Mouse (Mus musculus) limb, embryonic 11.5 days (tissue): ENCODE measurements around the gene Ddb2. TPM values are rescaled to one million over a fixed set of nuclear protein-coding genes. Genes with fewer than 3 reads are reported as not detected.

Experiments used
- ATAC-seq: fragments of 200-750 bp; cut with Nextera tagmentation; 2 replicates; pipeline ENCODE4 v1.8.0; 2017; ENCODE audit warnings: low read depth; ENCODE audit not compliant: insufficient number of reproducible peaks, low FRiP score, low TSS enrichment
- DNase-seq: peaks from one replicate; pipeline ENCODE4 v3.0.0-alpha.2; 2015; ENCODE audit warnings: low spot score
- H3K27ac ChIP-seq: fragments of 300-500 bp; sonication (generic); replicated peaks from 2 replicates; pipeline ENCODE4 v1.5.1; 2014; ENCODE audit warnings: low read depth, mild to moderate bottlenecking, low read length
- H3K27me3 ChIP-seq: fragments of 300-500 bp; sonication (generic); 2 replicates; pipeline ENCODE4 v1.6.1; 2014; ENCODE audit warnings: mild to moderate bottlenecking, low read length, mixed read lengths; ENCODE audit not compliant: control insufficient read depth, insufficient read depth
- H3K36me3 ChIP-seq: fragments of 300-500 bp; sonication (generic); 2 replicates; pipeline ENCODE4 v1.6.1; 2014; ENCODE audit warnings: mild to moderate bottlenecking, low read length, moderate library complexity, mixed read lengths; ENCODE audit not compliant: control insufficient read depth, insufficient read depth
- H3K4me1 ChIP-seq: fragments of 300-500 bp; sonication (generic); 2 replicates; pipeline ENCODE4 v1.6.1; 2014; ENCODE audit warnings: low read length, mixed read lengths; ENCODE audit not compliant: control insufficient read depth, insufficient read depth
- H3K4me2 ChIP-seq: fragments of 300-500 bp; sonication (generic); 2 replicates; pipeline ENCODE4 v1.6.1; 2014; ENCODE audit warnings: low read depth, mild to moderate bottlenecking, moderate library complexity; ENCODE audit not compliant: severe bottlenecking
- H3K4me3 ChIP-seq: fragments of 300-500 bp; sonication (generic); 2 replicates; pipeline ENCODE4 v1.5.1; 2014; ENCODE audit warnings: low read depth, low read length
- H3K9ac ChIP-seq: fragments of 300-500 bp; sonication (generic); 2 replicates; pipeline ENCODE4 v1.6.1; 2014; ENCODE audit warnings: mild to moderate bottlenecking, low read length
- H3K9me3 ChIP-seq: fragments of 300-500 bp; sonication (generic); 2 replicates; pipeline ENCODE4 v1.6.1; 2016; ENCODE audit warnings: low read length; ENCODE audit not compliant: control insufficient read depth
- WGBS: fragments of 180-500 bp; shearing (Covaris S2); extraction: QIAGEN DNeasy Blood & Tissue Kit; methylation state at CpG from one replicate; pipeline ENCODE4 v1.1.7; 2014; 5-methylcytosine and 5-hydroxymethylcytosine counted together
- polyA plus RNA-seq: library from polyadenylated mRNA; unstranded; fragments of >200 nt; fragmentation: Nextera tagmentation; extraction: Ambion mirVana; gene quantifications from 2 replicates; pipeline ENCODE4 v1.2.1, GENCODE M21; 2014

Ddb2 gene
- polyA plus RNA-seq, 1 experiment from 2014 or later: 18.5 TPM

DNA sequence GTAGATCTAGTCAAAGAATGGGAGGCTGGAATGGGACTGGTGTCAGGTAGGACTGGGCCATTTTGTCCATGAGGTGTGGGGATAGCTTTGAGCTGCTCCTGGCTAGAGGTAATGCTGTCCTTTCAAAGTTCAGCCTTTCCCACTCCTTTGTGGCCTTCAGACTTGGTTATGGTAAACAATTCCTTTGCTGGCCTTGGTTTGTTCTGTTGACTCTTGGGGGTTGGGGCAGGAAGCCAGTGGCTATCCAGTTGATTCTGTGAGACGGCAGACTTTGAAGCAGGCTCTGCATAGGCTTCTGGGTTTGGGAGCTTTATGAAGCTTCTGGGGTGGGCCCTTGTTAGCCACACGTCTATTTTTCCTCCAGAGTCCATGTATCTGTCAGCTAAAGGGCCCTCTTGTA lies 31.9 kb upstream of the Ddb2 start:
- Histone ChIP-seq H3K27ac (no peak overlapping the region), H3K4me1 (peaks cover 8% of the 10 kb centered on the region), H3K27me3 (no peaks in the 10 kb centered on the region), H3K36me3 (peaks cover 32% of the 10 kb centered on the region), H3K4me2 (no peak overlapping the region), H3K9me3 (no peaks in the 10 kb centered on the region), H3K9ac (no peak overlapping the region), H3K4me3 (no peak overlapping the region)
- WGBS: 80% methylated on average over 2 of the region's 2 CpGs
- ATAC-seq (no peak), DNase-seq (no peak)

DNA sequence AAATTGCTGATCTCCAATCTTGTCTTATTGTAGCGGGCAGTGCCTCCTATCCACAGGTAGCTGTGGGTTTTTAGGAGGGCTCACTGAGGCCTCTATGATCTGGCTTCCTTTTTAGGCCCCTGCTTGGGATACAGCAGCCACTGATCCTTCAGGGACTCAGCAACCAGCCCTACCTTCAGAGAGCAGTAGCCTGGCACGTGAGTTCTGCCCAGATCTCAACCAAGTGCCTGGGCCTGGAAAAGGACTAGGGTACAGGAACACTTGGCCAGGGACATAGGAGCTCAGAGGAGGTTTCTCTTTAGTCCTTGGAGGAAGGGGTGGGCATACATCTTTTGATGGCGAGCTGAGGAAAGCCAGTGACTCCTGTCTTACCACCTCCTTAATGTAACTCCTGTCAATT lies 31.3 kb upstream of the Ddb2 start:
- H3K9me3 ChIP-seq: no peaks in the 10 kb centered on the region
- no peak overlapping the region for H3K9ac ChIP-seq
- no peaks in the 10 kb centered on the region for H3K27me3 ChIP-seq
- H3K4me3 ChIP-seq: no peak overlapping the region
- H3K4me1 ChIP-seq: peaks cover 8% of the 10 kb centered on the region
- H3K27ac ChIP-seq: no peak overlapping the region
- no peak overlapping the region for H3K4me2 ChIP-seq
- 96% methylated on average over 3 of the region's 3 CpGs for WGBS
- ATAC-seq (no peak), DNase-seq (no peak)
- peaks cover 31% of the 10 kb centered on the region for H3K36me3 ChIP-seq

DNA sequence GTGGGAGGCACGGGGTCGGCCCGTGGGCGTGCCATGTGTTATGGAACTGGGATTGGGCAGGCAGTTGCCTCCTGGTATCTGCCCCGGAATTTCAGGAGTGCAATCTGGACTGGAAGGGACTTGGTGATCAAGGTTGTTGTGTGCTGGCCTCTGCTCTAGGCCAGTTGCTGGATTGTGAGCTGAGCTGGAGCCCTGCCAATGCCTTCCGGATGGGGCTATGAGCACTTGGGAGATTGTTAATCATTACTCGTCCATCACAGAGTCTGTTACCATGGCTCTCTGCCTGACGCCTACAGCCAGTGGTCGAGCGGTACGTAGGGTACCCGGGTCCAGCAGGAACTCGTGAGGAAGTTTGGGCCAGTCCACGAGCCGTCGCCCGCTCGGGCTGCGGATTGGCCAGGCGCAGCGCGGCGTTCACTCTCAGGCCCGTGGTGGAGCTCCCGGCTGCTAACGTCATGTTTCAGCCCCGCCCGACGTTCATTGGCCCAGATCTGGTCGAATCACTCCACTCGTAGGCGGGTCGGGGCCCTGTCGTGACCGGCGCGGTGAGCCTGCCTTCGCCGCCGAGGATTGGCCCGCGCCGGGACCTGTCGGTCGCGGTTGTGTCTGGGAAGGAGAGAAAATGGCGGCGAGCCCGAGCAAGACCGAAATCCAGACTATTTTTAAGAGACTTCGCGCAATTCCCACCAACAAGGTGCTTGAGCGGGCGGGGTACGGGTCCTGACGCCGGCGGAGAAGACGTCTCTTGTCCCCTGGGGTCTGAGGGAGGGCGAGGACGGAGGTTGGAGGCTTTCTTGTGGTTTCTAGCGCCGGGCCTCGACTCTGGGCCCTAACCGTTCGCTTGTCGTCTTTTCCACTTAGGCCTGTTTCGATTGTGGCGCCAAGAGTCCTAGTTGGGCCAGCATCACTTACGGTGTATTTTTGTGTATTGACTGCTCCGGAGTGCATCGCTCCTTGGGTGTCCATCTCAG lies 28.2 kb upstream of the Ddb2 start, which contains the start of gene Arfgap2:
Arfgap2 (plus strand) TSS at position 264 of the 971 bp plus-strand sequence.
- DNase-seq (peak; percentile 98), ATAC-seq (peak; percentile 98)
- Histone ChIP-seq H3K4me2 (peak within 1 kb of the TSS; percentile 65), H3K36me3 (peaks cover 29% of the 10 kb centered on the region), H3K4me3 (peak within 1 kb of the TSS; percentile 92), H3K4me1 (peaks cover 8% of the 10 kb centered on the region), H3K27me3 (no peaks in the 10 kb centered on the region), H3K27ac (peak within 1 kb of the TSS; percentile 87), H3K9me3 (no peaks in the 10 kb centered on the region), H3K9ac (peak within 1 kb of the TSS; percentile 94)
- WGBS: 2% methylated on average over 72 of the region's 72 CpGs

DNA sequence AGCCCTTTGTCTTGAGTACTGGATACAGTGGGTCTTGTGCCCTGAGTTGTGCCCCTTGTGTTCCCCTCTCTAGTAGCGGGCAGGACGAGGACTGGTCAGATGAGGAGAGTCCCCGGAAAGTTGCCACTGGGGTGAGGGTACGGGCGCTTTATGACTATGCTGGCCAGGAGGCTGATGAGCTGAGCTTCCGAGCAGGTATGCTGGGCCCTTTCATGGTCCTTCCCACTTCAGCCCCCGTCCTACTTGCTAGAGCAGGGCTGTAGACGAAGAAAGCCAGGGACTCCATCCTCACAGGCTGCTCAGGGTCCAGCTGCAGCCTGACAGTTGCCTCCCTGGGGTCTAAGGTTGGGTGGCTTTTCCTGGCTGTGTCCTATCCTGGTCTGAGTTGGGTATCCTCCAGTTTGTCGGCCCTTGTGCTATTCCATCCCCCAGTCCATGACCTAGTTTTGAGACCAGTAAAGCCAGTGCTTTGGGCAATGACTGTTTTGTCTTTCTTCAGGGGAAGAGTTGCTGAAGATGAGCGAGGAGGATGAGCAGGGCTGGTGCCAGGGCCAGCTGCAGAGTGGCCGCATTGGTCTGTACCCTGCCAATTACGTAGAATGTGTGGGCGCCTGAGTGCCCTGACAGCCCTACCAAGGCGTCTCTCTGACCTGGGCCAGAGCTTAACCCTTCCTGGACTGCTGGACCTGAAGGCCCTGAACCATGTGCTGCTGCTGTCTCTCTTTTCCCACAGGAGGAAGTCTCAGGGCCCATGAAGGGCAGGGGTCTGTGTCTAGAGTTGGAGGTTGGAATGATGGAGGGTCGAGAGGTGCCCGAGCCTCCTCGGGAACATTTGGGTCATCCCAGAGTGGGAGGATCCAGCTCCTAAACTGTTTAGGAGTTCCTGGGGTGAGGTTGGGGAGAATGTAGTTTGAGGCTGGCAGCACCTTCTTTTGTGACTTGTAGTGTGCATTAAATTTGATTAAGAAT lies 27.2 kb upstream of the Ddb2 start:
- Histone ChIP-seq H3K27ac (peak overlapping the region; percentile 87), H3K4me3 (peak overlapping the region; percentile 92), H3K36me3 (peaks cover 21% of the 10 kb centered on the region), H3K27me3 (no peaks in the 10 kb centered on the region), H3K9ac (peak overlapping the region; percentile 55), H3K9me3 (no peaks in the 10 kb centered on the region), H3K4me1 (peaks cover 8% of the 10 kb centered on the region), H3K4me2 (peak overlapping the region; percentile 65)
- DNase-seq (no peak), ATAC-seq (peak; percentile 5; the same call in 1 of the 2 replicates)
- WGBS: 88% methylated on average over 17 of the region's 17 CpGs

DNA sequence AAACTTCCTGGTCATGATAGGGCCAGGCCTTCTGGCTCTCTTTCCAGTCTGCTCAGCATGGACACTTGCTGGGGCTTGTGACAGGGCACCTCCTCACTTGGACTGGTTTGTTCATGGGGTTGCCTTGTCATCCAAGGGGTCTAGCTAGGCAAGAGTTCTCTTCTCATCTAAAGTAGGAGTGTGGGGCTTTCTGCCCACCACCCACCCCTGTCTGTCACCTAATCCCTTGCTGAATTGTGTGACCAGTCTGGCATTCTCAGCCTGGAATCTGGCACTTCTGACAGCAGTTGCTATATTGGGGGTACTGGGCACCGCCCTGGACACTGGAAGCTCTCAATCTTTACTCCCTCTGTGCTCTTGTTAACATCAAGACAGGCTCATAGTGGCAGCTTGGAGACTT lies 22.7 kb upstream of the Ddb2 start:
- no peak overlapping the region for H3K27ac ChIP-seq
- 88% methylated on average over 1 of the region's 1 CpGs for WGBS
- H3K27me3 ChIP-seq: peaks cover 7% of the 10 kb centered on the region
- no peak for DNase-seq
- H3K36me3 ChIP-seq: peaks cover 7% of the 10 kb centered on the region; the same call in 1 of the 2 replicates
- no peak for ATAC-seq
- H3K4me2 ChIP-seq: no peak overlapping the region
- no peak overlapping the region for H3K4me3 ChIP-seq
- no peaks in the 10 kb centered on the region for H3K9me3 ChIP-seq
- no peak overlapping the region for H3K9ac ChIP-seq
- H3K4me1 ChIP-seq: peaks cover 33% of the 10 kb centered on the region

DNA sequence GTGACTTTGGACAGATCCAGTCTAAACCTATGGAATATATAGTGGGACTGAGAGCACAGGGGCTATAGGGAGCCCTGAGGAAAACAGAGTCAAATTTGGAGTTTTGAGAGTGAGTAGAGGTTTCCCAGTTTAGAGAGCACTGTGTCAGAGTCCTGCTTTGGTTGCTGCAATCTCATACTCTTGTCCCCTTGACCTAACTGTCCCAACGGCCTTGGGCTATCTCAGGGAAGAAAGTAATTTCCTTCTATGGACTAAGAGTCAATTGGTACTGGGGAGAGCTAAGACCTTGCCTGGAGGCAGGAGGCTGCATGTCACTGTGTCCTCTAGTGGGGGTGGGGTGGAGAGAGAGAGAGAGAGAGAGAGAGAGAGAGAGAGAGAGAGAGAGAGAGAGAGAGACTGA lies 22.0 kb upstream of the Ddb2 start:
- Histone ChIP-seq H3K36me3 (peaks cover 7% of the 10 kb centered on the region; the same call in 1 of the 2 replicates), H3K4me1 (peaks cover 27% of the 10 kb centered on the region), H3K4me3 (no peak overlapping the region), H3K9me3 (no peaks in the 10 kb centered on the region), H3K27ac (no peak overlapping the region), H3K4me2 (no peak overlapping the region), H3K9ac (no peak overlapping the region), H3K27me3 (peaks cover 10% of the 10 kb centered on the region)
- no peak for DNase-seq
- 55% methylated on average over 1 of the region's 1 CpGs for WGBS
- no peak for ATAC-seq

DNA sequence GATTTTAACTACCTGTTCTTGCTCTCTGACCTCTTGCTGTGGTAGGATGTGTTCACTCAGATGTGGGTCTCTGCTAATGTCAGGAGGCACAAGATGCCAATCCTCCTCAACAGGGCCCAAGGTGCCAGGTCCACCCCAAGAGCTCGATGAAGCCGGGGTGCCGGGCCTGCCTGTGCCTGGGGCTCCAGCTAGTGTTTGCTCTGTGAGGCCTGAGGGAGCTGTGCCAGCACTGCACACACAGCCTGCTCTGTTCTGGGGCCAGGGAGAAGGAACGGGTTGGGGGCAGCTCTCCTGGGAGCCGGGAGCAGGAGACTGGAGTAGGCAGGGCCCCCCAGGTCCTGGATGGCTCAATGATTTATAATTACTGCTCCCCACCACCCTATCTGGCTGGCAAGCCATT lies 21.3 kb upstream of the Ddb2 start:
- Histone ChIP-seq H3K9ac (peak overlapping the region; percentile 72), H3K9me3 (no peaks in the 10 kb centered on the region), H3K27ac (0 out of 2 replicates have a peak overlapping the region, but pooled peaks have one; percentile 69), H3K4me1 (peaks cover 27% of the 10 kb centered on the region), H3K27me3 (peaks cover 10% of the 10 kb centered on the region), H3K36me3 (peaks cover 4% of the 10 kb centered on the region; the same call in 1 of the 2 replicates), H3K4me3 (peak overlapping the region; percentile 67), H3K4me2 (peak overlapping the region; percentile 95)
- ATAC-seq: no peak
- DNase-seq: no peak
- 79% methylated on average over 5 of the region's 5 CpGs for WGBS
